Mouse (Mus musculus) midbrain, postnatal 0 days (tissue): ENCODE measurements at regions not wholly inside any gene's neighbourhood (a gene's known extent, or its start where the extent isn't known, plus 50 kb on each side); places are given as distances from the start of the nearest gene placed in this dataset.

Experiments
- ATAC-seq: fragments of 200-750 bp; cut with Nextera tagmentation; 2 replicates; pipeline ENCODE4 v1.8.0; 2017; ENCODE audit warnings: moderate number of reproducible peaks, mild to moderate bottlenecking, moderate TSS enrichment, moderate library complexity; ENCODE audit not compliant: low FRiP score
- DNase-seq: peaks from one replicate; pipeline ENCODE4 v3.0.0-alpha.2; 2015; ENCODE audit warnings: low spot score
- H3K27ac ChIP-seq: fragments of 300-500 bp; sonication (generic); 2 replicates; pipeline ENCODE4 v1.5.1; 2014; ENCODE audit warnings: low read depth, mild to moderate bottlenecking, low read length, mixed read lengths
- H3K27me3 ChIP-seq: fragments of 300-500 bp; sonication (generic); 2 replicates; pipeline ENCODE4 v1.6.1; 2014; ENCODE audit warnings: low read length, control low read depth, mixed read lengths; ENCODE audit not compliant: insufficient read depth
- H3K36me3 ChIP-seq: fragments of 300-500 bp; sonication (generic); 2 replicates; pipeline ENCODE4 v1.6.1; 2014; ENCODE audit warnings: low read length, control low read depth, mixed read lengths; ENCODE audit not compliant: insufficient read depth
- H3K4me1 ChIP-seq: fragments of 300-500 bp; sonication (generic); 2 replicates; pipeline ENCODE4 v1.6.1; 2014; ENCODE audit warnings: mild to moderate bottlenecking, control low read depth, antibody characterized with exemption, low read length, mixed read lengths; ENCODE audit not compliant: insufficient read depth
- H3K4me2 ChIP-seq: fragments of 300-500 bp; sonication (generic); 2 replicates; pipeline ENCODE4 v1.6.1; 2014; ENCODE audit warnings: low read depth, mild to moderate bottlenecking, low read length, mixed read lengths; ENCODE audit not compliant: poor library complexity, severe bottlenecking
- H3K4me3 ChIP-seq: fragments of 300-500 bp; sonication (generic); 2 replicates; pipeline ENCODE4 v1.5.1; 2014; ENCODE audit warnings: low read depth, mild to moderate bottlenecking, low read length, moderate library complexity
- H3K9ac ChIP-seq: fragments of 300-500 bp; sonication (generic); replicated peaks from 2 replicates; pipeline ENCODE4 v1.6.1; 2014; ENCODE audit warnings: mild to moderate bottlenecking, low read length, moderate library complexity, mixed read lengths; ENCODE audit not compliant: poor library complexity, severe bottlenecking
- H3K9me3 ChIP-seq: fragments of 300-500 bp; sonication (generic); 2 replicates; pipeline ENCODE4 v1.6.1; 2016; ENCODE audit warnings: low read length, control low read depth
- CTCF ChIP-seq: IDR thresholded peaks from 2 replicates; pipeline ENCODE4 v1.5.1; 2016; ENCODE audit warnings: antibody characterized with exemption, mild to moderate bottlenecking
- WGBS: fragments of 180-500 bp; shearing (Covaris S2); extraction: QIAGEN DNeasy Blood & Tissue Kit; methylation state at CpG from one replicate; pipeline ENCODE4 v1.1.7; 2014; 5-methylcytosine and 5-hydroxymethylcytosine counted together

- Histone ChIP-seq H3K36me3 (no peaks in the 10 kb centered on the region), H3K4me1 (no peaks in the 10 kb centered on the region), H3K4me2 (no peak overlapping the region), H3K9me3 (no peaks in the 10 kb centered on the region), H3K27me3 (no peaks in the 10 kb centered on the region), H3K4me3 (no peak overlapping the region), H3K9ac (no peak overlapping the region), H3K27ac (no peak overlapping the region)
- DNase-seq (peak; percentile 20), ATAC-seq (no peak)
- 48% methylated on average over 2 of the region's 2 CpGs for WGBS
- TF ChIP-seq CTCF: no peak
These were observed 57.0 kb upstream of the Mpp6 start for GRCm38 (mm10) chr6:50053086-50053485.

DNA sequence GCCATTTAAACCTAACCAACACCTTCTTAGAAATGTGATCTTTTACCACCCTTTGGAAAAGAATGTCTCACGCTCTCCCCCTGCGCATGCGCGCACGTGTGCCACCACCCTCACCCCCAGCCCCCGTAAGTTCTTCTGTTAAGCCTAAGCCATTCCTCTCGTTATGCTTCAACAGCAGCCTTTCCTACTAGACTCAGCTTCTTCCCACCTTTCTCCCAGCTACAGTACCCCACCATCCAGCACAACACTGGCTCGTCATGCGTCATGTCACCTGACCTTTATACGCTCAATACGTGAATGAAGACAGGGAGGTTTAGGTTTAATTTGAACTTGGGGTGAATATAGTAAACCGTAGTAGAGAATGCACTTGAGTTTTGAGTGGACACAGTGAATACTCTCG, 55.8 kb upstream of the Mpp6 start:
- DNase-seq: no peak
- WGBS: 78% methylated on average over 13 of the region's 13 CpGs
- Histone ChIP-seq H3K4me3 (no peak overlapping the region), H3K4me1 (no peaks in the 10 kb centered on the region), H3K27me3 (no peaks in the 10 kb centered on the region), H3K9ac (no peak overlapping the region), H3K9me3 (no peaks in the 10 kb centered on the region), H3K27ac (no peak overlapping the region), H3K36me3 (no peaks in the 10 kb centered on the region), H3K4me2 (no peak overlapping the region)
- ATAC-seq: no peak
- no peak for TF ChIP-seq CTCF

- Histone ChIP-seq H3K4me3 (no peak overlapping the region), H3K4me2 (no peak overlapping the region), H3K9ac (no peak overlapping the region), H3K9me3 (no peaks in the 10 kb centered on the region), H3K36me3 (no peaks in the 10 kb centered on the region), H3K27ac (no peak overlapping the region), H3K27me3 (no peaks in the 10 kb centered on the region), H3K4me1 (no peaks in the 10 kb centered on the region)
- WGBS: 93% methylated on average over 11 of the region's 11 CpGs
- DNase-seq (no peak), ATAC-seq (no peak)
- TF ChIP-seq CTCF: no peak
These were observed 51.4 kb upstream of the Mpp6 start for GRCm38 (mm10) chr6:50058596-50058995.

GRCm38 (mm10) chr6:50059917-50060316, 50.1 kb upstream of the Mpp6 start:
- Histone ChIP-seq H3K9me3 (no peaks in the 10 kb centered on the region), H3K36me3 (no peaks in the 10 kb centered on the region), H3K4me1 (no peaks in the 10 kb centered on the region), H3K4me2 (no peak overlapping the region), H3K27ac (no peak overlapping the region), H3K9ac (no peak overlapping the region), H3K4me3 (no peak overlapping the region), H3K27me3 (no peaks in the 10 kb centered on the region)
- no peak for ATAC-seq
- no peak for TF ChIP-seq CTCF
- no peak for DNase-seq
- whole genome bisulfite sequencing: 82% methylated on average over 3 of the region's 3 CpGs
